Mouse (Mus musculus) brain, embryonic 14.5 days (tissue): Measurements from ENCODE around the gene Phactr3.

ENCODE experiments used
- CTCF ChIP-seq: fragments of 200-500 bp; IDR thresholded peaks from 2 replicates; pipeline ENCODE4 v1.5.1; 2012; ENCODE audit warnings: inconsistent platforms, mild to moderate bottlenecking, moderate library complexity, borderline replicate concordance; ENCODE audit not compliant: insufficient read depth, insufficient read length; ENCODE audit errors: extremely low read depth
- POLR2A ChIP-seq: fragments of 200-500 bp; IDR thresholded peaks from 2 replicates; pipeline ENCODE4 v1.6.1; 2012; ENCODE audit warnings: mild to moderate bottlenecking, inconsistent platforms, borderline replicate concordance; ENCODE audit not compliant: poor library complexity, insufficient read depth, insufficient read length, severe bottlenecking; ENCODE audit errors: extremely low read depth

GRCm38 (mm10) chr2:178304188-178304529 lies 185.4 kb downstream of the Phactr3 start:
- no peak for TF ChIP-seq CTCF
- TF ChIP-seq POLR2A: no peak
